Mouse (Mus musculus): ENCODE measurements around the gene Upk3bl.

- TF ChIP-seq CTCF (IDR thresholded peaks at IDR 0.05) (peak; percentile 47), EP300 (IDR thresholded peaks at IDR 0.05) (no peak)
Measured at GRCm38 (mm10) chr5:136082345-136082744, 28.1 kb downstream of the Upk3bl start.

Measured in lung, postnatal 0 days (tissue).